Mouse (Mus musculus) adrenal gland, postnatal 36 days (tissue): ENCODE measurements around the gene Fezf1. TPM values are rescaled to one million over a fixed set of nuclear protein-coding genes. Genes with fewer than 3 reads are reported as not detected.

Experiments
- DNase-seq, 2 experiments: peaks; one replicate each; pipeline ENCODE4 v3.0.0; 2021; ENCODE audit warnings: mixed read lengths in 1 of 2
- total RNA-seq, 2 experiments: library from RNA; stranded (reverse); gene quantifications; 2 replicates each; pipeline ENCODE4 v1.2.3; 2021

The Fezf1 gene
- total RNA-seq, 2 experiments from 2014 or later, result not detected

- DNase-seq, result no peak
Measured at GRCm38 (mm10) chr6:23247512-23248312, 450 bp downstream of the Fezf1 start.

- DNase-seq, result no peak
Measured at GRCm38 (mm10) chr6:23246790-23247511, 1.2 kb downstream of the Fezf1 start.

GRCm38 (mm10) chr6:23246061-23246789 lies 1.9 kb downstream of the Fezf1 start:
- DNase-seq, result no peak

GRCm38 (mm10) chr6:23245545-23246011 lies 2.6 kb downstream of the Fezf1 start:
- no peak for DNase-seq

GRCm38 (mm10) chr6:23245121-23245520 lies 3.0 kb downstream of the Fezf1 start:
- DNase-seq, result no peak

GRCm38 (mm10) chr6:23243821-23244760 lies 4.1 kb downstream of the Fezf1 start:
- peak; percentile 62 to 67 for DNase-seq

GRCm38 (mm10) chr6:23211499-23211898 lies 36.7 kb downstream of the Fezf1 start:
- DNase-seq, result no peak

- DNase-seq, result peak in 1 of 2 experiments; percentile 5
Measured at GRCm38 (mm10) chr6:23207791-23208190, 40.4 kb downstream of the Fezf1 start.

- peak; percentile 24 to 57 for DNase-seq
Measured at GRCm38 (mm10) chr6:23202630-23203029, 45.5 kb downstream of the Fezf1 start.

Other genes starting within 250 kb of the Fezf1 start
- 1 to 10 TPM in 1 of 2 experiments, under 1 TPM in 1; 0.30 to 4.1 TPM for gene Aass, start 115.4 kb downstream of the Fezf1 start, total RNA-seq